Mouse (Mus musculus) mature B cell (primary cell): ENCODE measurements around the gene Rps16.

Source experiments
- in situ Hi-C: fragments of 300-500 bp; cut with MboI; formaldehyde crosslinking; loops from 2 replicates; pipeline ENCODE4 v1.14.3; 2019

The Rps16 gene

GRCm38 (mm10) chr7:28348601-28349000 lies 1.9 kb upstream of the Rps16 start:
- in situ Hi-C loops: no loop called here

GRCm38 (mm10) chr7:28351676-28352191 lies 1.3 kb downstream of the Rps16 start:
- in situ Hi-C loops: no loop called here

GRCm38 (mm10) chr7:28353267-28353666 lies 2.8 kb downstream of the Rps16 start:
- in situ Hi-C loops: no loop called here

- in situ Hi-C loops: no loop called here
Measured at GRCm38 (mm10) chr7:28354113-28354581, 3.7 kb downstream of the Rps16 start.

DNA sequence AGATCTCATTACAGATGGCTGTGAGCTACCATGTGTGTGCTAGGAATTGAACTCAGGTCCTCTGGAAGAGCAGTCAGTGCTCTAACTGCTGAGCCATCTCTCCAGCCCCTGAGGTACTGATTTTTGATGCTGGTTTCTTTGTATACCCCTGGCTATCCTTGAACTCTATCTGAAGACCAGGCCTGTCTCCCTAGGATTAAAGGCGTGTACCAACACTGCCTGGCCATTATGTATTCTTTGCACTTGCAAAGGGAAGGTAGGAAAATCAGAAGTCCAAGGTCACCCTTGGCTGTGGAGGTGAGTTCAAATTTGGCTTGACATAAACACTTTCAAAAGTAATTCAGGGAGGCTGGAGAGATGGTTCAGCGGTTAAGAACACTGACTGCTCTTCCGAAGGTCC lies 4.1 kb downstream of the Rps16 start:
- in situ Hi-C loops: no loop called here

DNA sequence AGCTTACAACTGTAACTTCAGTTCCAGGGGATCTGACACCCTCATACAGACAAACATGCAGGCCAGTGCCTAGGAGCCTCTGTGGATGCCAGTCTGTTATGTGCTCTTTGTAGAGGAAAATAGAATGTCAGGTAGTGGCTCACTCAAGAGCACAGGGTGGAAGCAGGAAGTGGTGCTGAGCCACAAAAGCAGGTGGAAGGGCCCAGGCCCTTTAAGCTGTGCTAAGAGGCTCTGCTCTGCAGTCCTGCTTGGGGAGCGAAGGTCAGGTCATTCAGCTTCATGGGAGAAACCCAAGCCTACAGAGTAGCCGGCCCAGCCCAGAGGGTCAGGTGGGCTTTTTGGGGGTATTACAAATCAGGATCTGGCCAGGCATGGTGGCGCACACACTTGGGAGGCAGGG lies 4.8 kb downstream of the Rps16 start:
- in situ Hi-C loops: no loop called here

DNA sequence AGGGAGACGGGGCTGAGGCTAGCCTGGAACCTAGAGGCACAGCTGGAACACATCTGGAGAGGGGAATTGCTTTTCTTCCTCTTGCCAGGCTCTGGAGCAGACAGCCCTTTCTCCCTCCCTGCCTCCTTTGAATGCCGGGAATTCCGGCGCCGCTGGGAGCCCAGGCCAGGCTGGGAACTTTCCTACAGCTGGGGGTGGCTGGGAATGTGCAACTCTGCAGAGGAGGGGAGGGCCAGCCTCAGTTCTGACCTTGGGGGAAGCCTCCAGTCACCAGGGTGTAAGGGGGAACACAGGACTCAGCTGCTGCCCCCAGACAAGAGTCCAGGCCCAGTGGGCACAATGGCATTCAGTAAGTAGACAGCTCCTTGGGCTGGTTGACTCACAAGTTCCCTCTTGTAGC lies 6.5 kb downstream of the Rps16 start:
- in situ Hi-C loops: no loop called here

- in situ Hi-C loops: no loop called here
Measured at GRCm38 (mm10) chr7:28357984-28358383, 7.5 kb downstream of the Rps16 start.

DNA sequence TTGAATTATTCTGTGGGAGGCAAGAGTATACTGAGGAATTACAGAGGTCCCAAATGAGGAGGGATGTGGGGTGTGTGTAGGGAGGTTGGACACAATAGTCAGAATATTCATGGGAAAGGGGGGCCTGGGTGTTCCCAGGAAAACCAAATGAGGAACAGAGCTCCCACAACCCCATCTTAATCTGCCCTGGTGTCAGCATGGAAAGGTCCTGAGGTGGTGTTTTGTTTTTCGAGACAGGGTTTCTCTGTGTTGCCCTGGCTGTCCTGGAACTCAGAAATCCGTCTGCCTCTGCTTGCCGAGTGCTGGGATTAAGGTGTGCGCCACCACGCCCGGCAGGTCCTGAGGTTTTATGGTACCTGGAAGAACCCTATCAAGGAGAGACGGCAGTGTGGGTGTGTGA lies 8.0 kb downstream of the Rps16 start:
- in situ Hi-C loops: no loop called here

DNA sequence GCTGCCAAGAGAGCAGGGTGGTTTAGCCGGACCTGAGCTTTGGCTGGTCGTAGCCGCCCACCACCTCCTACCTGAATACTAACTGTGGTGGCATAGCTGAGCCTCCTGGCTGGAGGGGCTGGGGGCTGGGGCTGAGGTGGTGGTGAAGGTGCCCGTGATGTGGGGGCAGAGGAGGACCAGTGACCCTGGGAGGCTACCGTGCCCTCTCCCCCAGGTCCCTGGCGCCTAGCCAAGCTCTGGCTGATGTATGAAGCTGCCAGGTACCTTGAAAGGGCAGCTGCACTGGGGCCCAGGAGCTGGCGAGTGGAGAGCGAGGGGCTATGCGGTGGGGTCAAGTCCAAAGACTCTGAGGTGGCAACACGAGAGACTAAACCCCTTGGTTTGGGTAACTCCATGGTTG lies 9.4 kb downstream of the Rps16 start:
- in situ Hi-C loops: no loop called here

DNA sequence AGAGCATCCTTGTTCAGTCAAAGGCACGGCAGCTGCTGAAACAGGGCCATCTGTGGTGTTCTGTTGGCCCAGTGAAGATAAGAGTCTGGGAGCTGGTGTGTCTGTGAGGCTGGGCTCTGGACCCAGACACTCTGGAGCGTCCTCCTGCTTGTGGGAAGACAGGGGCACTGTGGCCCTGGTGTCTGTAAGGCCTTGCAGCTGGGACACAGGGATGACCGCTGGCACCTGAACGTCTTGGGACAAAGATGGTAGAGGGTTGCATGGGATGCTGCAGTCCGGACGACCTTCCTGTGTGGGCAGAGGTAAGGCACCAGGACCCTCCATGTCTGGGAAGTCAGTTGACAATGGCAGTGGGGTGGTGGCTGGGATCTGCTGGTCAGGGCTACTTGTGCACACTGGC lies 9.8 kb downstream of the Rps16 start:
- in situ Hi-C loops: no loop called here

DNA sequence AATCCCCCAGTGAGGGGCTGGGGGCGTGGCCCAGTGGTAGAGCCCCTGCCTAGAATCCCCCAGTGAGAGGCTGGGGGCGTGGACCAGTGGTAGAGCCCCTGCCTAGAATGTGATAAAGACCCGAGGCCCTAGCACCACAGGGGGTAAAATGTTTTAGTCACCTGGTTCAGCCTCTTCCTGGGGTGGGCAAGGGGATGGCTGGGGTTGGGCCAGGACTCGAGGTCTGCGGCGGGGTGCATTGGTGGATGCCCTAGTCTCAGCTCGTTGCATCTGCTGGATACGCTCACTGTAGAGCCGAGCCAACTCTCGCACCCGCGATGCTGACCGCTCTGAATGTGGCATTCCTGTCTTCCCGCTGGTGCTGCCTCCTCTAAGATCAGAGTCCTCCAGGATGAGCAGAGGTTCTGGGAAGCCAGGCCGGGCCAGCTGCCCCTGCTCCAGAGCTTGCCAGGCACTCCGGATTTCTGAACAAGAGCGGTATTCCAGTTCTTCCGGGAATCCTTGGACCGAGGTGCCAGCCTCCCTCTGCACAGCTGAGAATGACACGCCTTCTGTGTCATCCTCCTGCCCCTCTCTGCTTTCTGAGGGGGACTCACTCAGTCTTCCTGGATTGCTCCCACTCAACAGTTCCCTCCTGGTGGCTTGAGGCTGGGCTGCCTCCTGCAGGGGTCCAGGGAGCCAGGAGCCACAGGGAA lies 11.3 kb downstream of the Rps16 start:
- in situ Hi-C loops: no loop called here

DNA sequence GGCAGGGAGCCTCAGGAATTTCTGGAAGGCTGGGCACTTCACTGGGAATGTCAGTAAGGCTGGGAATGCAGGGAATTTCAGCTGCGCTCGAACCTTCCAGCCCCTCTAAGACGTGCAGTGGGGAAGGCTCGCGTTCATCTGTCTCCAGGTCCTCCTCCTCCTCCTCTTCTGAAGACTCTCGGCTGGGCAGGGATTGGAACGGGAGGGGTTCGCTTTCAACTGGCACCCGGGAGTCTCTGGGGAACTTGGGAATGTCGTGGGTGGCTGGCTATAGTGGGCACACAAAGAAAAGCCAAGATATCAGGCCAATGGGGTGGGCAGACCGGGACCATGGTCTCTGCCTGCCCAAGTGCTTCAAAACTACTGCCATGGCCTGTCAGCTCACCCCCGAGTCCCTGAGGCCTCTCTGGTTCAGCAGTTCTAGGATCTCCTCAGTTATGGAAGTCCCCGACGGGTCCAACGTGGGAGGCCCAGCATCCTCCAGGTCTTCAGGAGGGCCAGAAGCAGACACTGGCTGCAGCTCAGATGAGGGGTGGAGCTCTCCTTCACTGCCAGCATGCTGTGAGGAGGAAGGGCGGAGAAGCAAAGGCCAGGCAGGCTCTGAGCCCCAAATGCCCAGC lies 12.1 kb downstream of the Rps16 start:
- in situ Hi-C loops: no loop called here

- in situ Hi-C loops: no loop called here
Measured at GRCm38 (mm10) chr7:28367663-28368275, 17.3 kb downstream of the Rps16 start.

DNA sequence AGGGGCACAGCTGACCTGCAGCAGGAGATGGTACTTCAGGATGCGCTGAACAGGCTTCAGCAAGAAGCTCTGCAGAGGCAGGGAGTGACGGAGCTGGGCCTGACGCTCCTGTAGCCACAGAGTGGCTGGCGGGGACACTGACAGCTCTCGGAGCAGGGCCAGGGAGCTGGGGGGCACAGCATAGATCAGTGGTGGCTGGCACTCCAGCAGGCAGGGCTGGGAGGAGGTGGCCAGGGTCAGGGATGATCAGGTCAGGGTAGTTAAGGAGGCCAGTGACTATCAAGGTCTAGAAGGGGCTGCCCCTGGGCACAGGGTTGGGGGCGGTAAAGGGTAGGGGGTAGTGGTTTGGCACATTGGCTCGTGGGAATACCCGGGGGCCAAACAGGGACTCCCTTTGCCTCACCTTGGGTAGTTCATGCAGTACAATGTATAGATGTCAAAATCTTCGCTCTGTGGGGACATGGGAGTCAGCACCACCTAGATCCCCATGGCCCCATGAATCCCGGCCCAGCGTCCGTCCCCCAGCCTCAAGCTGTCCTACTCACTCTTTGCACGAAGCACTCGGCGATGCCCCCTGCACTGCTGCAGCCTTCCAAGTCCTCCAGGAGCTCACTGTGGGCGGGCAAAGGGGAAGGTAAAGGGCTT lies 17.9 kb downstream of the Rps16 start:
- in situ Hi-C loops: no loop called here

DNA sequence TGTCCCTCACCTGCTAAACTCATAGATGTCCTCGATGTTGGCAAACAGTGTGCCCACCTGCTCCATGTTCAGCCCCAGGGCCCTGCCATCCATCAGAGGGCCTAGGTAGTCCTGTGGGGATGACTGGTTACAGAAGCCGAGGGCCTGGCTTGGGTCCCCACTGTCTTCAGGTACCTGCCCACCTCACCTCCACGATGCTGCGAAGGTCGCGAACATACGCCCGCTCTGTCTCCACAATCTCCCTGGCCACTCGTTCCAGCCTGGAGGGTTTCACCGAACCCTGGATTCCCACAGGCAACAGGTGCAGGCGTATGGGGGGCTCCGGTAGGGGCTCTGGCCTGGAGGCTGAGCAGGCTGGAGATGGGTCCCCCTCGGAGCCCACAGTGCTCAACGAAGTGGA lies 19.6 kb downstream of the Rps16 start:
- in situ Hi-C loops: no loop called here

GRCm38 (mm10) chr7:28370977-28371513 lies 20.6 kb downstream of the Rps16 start:
- in situ Hi-C loops: no loop called here

GRCm38 (mm10) chr7:28371514-28371989 lies 21.1 kb downstream of the Rps16 start:
- in situ Hi-C loops: no loop called here

DNA sequence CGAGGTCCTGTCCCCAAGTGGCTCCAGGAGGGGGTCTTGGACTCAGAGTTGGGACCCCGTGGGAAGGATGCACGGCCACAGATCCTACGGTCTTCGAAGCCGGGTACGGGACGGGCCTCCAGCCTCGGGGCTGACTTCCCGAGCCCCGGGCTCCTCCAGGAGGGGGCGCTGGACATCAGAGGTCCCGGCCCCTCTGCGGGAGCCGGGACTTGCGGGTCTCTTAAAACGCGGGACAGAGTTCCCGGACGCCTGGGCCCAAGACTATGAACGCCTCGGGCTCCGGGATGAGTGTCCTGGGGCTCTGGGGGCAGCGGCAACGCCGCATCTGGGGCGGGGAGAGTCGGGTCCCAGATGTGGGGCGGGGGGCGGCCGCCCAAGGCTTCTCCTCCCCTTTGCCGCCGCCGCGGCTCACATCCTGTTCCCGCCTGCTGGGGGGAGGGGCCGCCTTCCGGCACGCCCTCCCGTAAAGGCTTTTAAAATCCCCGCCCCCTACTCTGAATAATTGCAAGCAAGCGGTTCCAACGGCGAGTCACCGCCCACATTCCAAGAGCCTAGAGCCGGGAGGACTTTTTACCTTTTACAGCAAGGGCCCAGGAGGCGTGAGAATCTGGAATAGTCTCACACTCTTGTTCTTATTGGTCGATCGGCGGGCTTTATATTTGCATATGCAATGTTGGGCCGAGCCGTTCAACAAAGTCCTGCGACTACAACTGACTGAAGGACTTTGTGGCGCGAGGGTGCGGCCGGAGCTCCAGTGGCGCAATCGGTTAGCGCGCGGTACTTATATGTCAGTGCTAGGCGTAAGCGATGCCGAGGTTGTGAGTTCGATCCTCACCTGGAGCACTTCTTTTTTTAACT lies 22.0 kb downstream of the Rps16 start, which contains the start of gene Plekhg2:
Gene Plekhg2 (minus strand): TSS at position 349 of the 858 bp plus-strand sequence.
- in situ Hi-C loops: no loop called here

- in situ Hi-C loops: no loop called here
Measured at GRCm38 (mm10) chr7:28373131-28373581, 22.7 kb downstream of the Rps16 start.
